Mouse (Mus musculus) CH12.LX (cell line): ENCODE data around the gene Ppp1r1c. TPM values are rescaled to one million over a fixed set of nuclear protein-coding genes. Genes with fewer than 3 reads are reported as not detected.
A peak's percentile ranks its signal among the peaks of the same experiment; 100 is the strongest.

Experiments
- DNase-seq: peaks from one replicate; pipeline ENCODE4 v3.0.0-alpha.2; 2013; ENCODE audit errors: extremely low read depth
- H3K27ac ChIP-seq: 2 replicates; pipeline ENCODE4 v1.5.1; 2012; ENCODE audit warnings: low read depth, mild to moderate bottlenecking, control low read depth, moderate library complexity; ENCODE audit not compliant: insufficient read depth
- H3K27me3 ChIP-seq: replicated peaks from 2 replicates; pipeline ENCODE3; 2012; ENCODE audit warnings: inconsistent platforms
- H3K36me3 ChIP-seq, 2 experiments: replicated peaks in 1 of 2; 2 replicates each; pipeline versions ENCODE3 to v1.6.1; 2012; ENCODE audit warnings: inconsistent platforms in 1 of 2, low read length in 1 of 2, mild to moderate bottlenecking in 1 of 2, mixed read lengths in 1 of 2, moderate library complexity in 1 of 2; ENCODE audit not compliant: control insufficient read depth in 1 of 2, insufficient read depth in 1 of 2
- H3K4me1 ChIP-seq, 2 experiments: 2 replicates each; pipeline ENCODE4 v1.6.1; 2012; ENCODE audit warnings: inconsistent platforms in 1 of 2, moderate library complexity in 1 of 2; ENCODE audit not compliant: insufficient read depth in 2 of 2, control insufficient read depth in 1 of 2
- H3K4me2 ChIP-seq: 2 replicates; pipeline ENCODE4 v1.6.1; 2012; ENCODE audit warnings: low read depth, mild to moderate bottlenecking, control low read depth; ENCODE audit not compliant: poor library complexity, insufficient read depth, severe bottlenecking
- H3K4me3 ChIP-seq, 3 experiments: fragments of 150-350 bp in 1 of 3; sonication (generic) in 1 of 3; replicated peaks in 1 of 3; 2 replicates each; pipeline versions ENCODE3 to v1.5.1; 2011 to 2012; ENCODE audit warnings: low read depth in 2 of 3, low read length in 2 of 3, mild to moderate bottlenecking in 2 of 3, moderate library complexity in 2 of 3, control low read depth in 1 of 3, improper control_type of control experiment in 1 of 3, inconsistent platforms in 1 of 3, mixed read lengths in 1 of 3; ENCODE audit not compliant: poor library complexity in 1 of 3
- H3K79me2 ChIP-seq: replicated peaks from 2 replicates; pipeline ENCODE4 v1.6.1; 2012; ENCODE audit warnings: mild to moderate bottlenecking, moderate library complexity; ENCODE audit not compliant: control insufficient read depth, poor library complexity, insufficient read depth, severe bottlenecking; ENCODE audit errors: extremely low read depth
- H3K9ac ChIP-seq: 2 replicates; pipeline ENCODE4 v1.6.1; 2012; ENCODE audit warnings: low read depth, mild to moderate bottlenecking, control low read depth, moderate library complexity; ENCODE audit not compliant: insufficient read depth
- H3K9me3 ChIP-seq: replicated peaks from 2 replicates; pipeline ENCODE3; 2012; ENCODE audit warnings: low read length, inconsistent platforms, mixed read lengths
- CTCF ChIP-seq, 2 experiments: IDR thresholded peaks in 1 of 2; conservative IDR thresholded peaks in 1 of 2; 2 replicates each; pipeline ENCODE4 v1.5.1; 2011 to 2012; ENCODE audit warnings: low read depth in 2 of 2, low read length in 2 of 2, improper control_type of control experiment in 1 of 2, inconsistent platforms in 1 of 2, mild to moderate bottlenecking in 1 of 2, moderate library complexity in 1 of 2
- E2F4 ChIP-seq: IDR thresholded peaks from 2 replicates; pipeline ENCODE4 v1.6.1; 2011; ENCODE audit warnings: low read depth, low read length, improper control_type of control experiment; ENCODE audit not compliant: insufficient replicate concordance
- ELF1 ChIP-seq: IDR thresholded peaks from 2 replicates; pipeline ENCODE4 v1.6.1; 2014; ENCODE audit warnings: low read depth, mild to moderate bottlenecking, inconsistent platforms, low read length, improper control_type of control experiment
- ETS1 ChIP-seq: conservative IDR thresholded peaks from 2 replicates; pipeline ENCODE4 v1.6.1; 2012; ENCODE audit warnings: low read depth, mild to moderate bottlenecking, inconsistent platforms, low read length, improper control_type of control experiment, moderate library complexity
- IRF4 ChIP-seq: IDR thresholded peaks from 2 replicates; pipeline ENCODE4 v1.6.1; 2014; ENCODE audit warnings: low read depth, mild to moderate bottlenecking, inconsistent platforms, low read length, improper control_type of control experiment
- JUN ChIP-seq: IDR thresholded peaks from 2 replicates; pipeline ENCODE4 v1.6.1; 2011; ENCODE audit warnings: low read depth, mild to moderate bottlenecking, low read length, improper control_type of control experiment, moderate library complexity; ENCODE audit not compliant: insufficient read depth
- JUND ChIP-seq: conservative IDR thresholded peaks from 2 replicates; pipeline ENCODE4 v1.6.1; 2011; ENCODE audit warnings: low read depth, low read length, improper control_type of control experiment
- MAFK ChIP-seq: IDR thresholded peaks from 2 replicates; pipeline ENCODE4 v1.6.1; 2011; ENCODE audit warnings: low read length, improper control_type of control experiment; ENCODE audit not compliant: insufficient replicate concordance
- MAX ChIP-seq: IDR thresholded peaks from 2 replicates; pipeline ENCODE4 v1.6.1; 2011; ENCODE audit warnings: low read length, improper control_type of control experiment
- MAZ ChIP-seq: IDR thresholded peaks from 2 replicates; pipeline ENCODE4 v1.6.1; 2012; ENCODE audit warnings: low read depth, mild to moderate bottlenecking, inconsistent platforms, low read length, improper control_type of control experiment, moderate library complexity
- NELFE ChIP-seq: IDR thresholded peaks from 2 replicates; pipeline ENCODE4 v1.6.1; 2011; ENCODE audit warnings: low read depth, low read length, improper control_type of control experiment
- PAX5 ChIP-seq: IDR thresholded peaks from 2 replicates; pipeline ENCODE4 v1.6.1; 2012; ENCODE audit warnings: low read length, inconsistent platforms, mixed read lengths
- POLR2A ChIP-seq: IDR thresholded peaks from 2 replicates; pipeline ENCODE4 v1.6.1; 2011; ENCODE audit warnings: low read depth, mild to moderate bottlenecking, improper control_type of control experiment, low read length
- POLR2AphosphoS2 ChIP-seq: IDR thresholded peaks from 2 replicates; pipeline ENCODE4 v1.6.1; 2011; ENCODE audit warnings: low read depth, low read length, improper control_type of control experiment
- RAD21 ChIP-seq: IDR thresholded peaks from 2 replicates; pipeline ENCODE4 v1.6.1; 2011; ENCODE audit warnings: low read depth, mild to moderate bottlenecking, low read length, improper control_type of control experiment, moderate library complexity
- SMC3 ChIP-seq: IDR thresholded peaks from 2 replicates; pipeline ENCODE4 v1.6.1; 2011; ENCODE audit warnings: low read depth, low read length, improper control_type of control experiment
- TBP ChIP-seq: conservative IDR thresholded peaks from 2 replicates; pipeline ENCODE4 v1.6.1; 2011; ENCODE audit warnings: low read depth, low read length, improper control_type of control experiment
- TCF12 ChIP-seq: IDR thresholded peaks from 2 replicates; pipeline ENCODE4 v1.6.1; 2014; ENCODE audit warnings: low read depth, mild to moderate bottlenecking, inconsistent platforms, low read length, improper control_type of control experiment
- ZC3H11A ChIP-seq: IDR thresholded peaks from 2 replicates; pipeline ENCODE4 v1.6.1; 2012; ENCODE audit warnings: low read depth, mild to moderate bottlenecking, inconsistent platforms, low read length, improper control_type of control experiment
- ZKSCAN1 ChIP-seq: IDR thresholded peaks from 2 replicates; pipeline ENCODE4 v1.6.1; 2012; ENCODE audit warnings: low read depth, inconsistent platforms, low read length, improper control_type of control experiment, borderline replicate concordance
- ZNF384 ChIP-seq: IDR thresholded peaks from 2 replicates; pipeline ENCODE4 v1.6.1; 2012; ENCODE audit warnings: low read depth, low read length, improper control_type of control experiment, inconsistent platforms
- dilution Hi-C: fragments of 300-500 bp; cut with MboI; formaldehyde crosslinking; loops from 2 replicates; pipeline ENCODE4 v1.14.3; 2020; ENCODE audit warnings: low sequenced_read_pairs; ENCODE audit not compliant: extremely low pct_unique_long_range_greater_than_20kb, extremely low pct_ligation_motif_present
- in situ Hi-C: fragments of 300-500 bp; cut with MboI; formaldehyde crosslinking; loops from 3 replicates; pipeline ENCODE4 v1.14.3; 2019; ENCODE audit warnings: low sequenced_read_pairs, low pct_ligation_motif_present, low pct_unique_long_range_greater_than_20kb, mixed read lengths
- polyA plus RNA-seq: library from polyadenylated mRNA; unstranded; fragments of >175 nt; gene quantifications from 2 replicates; pipeline ENCODE4 v1.2.1, GENCODE M21; 2012; ENCODE audit warnings: low read depth; ENCODE audit not compliant: insufficient read length
- total RNA-seq, 2 experiments: library from RNA; depleted of rRNA; stranded (reverse); fragments of 300-350 nt in 1 of 2; fragments of >200 nt in 1 of 2; gene quantifications; 2 replicates each; pipeline ENCODE4 v1.2.3; 2012 to 2014

Ppp1r1c gene
- total and polyA plus RNA-seq, 3 experiments = not detected

DNA sequence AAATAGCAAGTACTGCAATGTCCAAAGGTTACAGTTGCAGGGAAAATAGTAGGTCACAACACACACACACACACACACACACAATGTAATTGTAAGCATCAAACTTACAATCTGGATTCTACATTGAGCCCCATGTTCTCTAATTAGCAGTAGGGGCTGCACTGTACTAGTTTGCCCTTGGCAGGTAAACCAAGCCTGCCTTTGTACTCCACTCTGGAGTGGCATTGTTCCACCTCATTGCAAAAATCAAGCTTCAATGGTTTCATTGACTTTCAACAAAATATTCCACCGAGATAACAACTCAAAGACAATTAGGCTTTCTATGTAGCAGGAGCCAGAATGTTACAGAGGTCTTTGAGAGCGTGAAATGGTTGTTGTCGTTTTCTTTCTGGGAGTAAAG, 62.7 kb downstream of the Ppp1r1c start:
- Histone ChIP-seq H3K79me2 (no peaks in the 10 kb centered on the region), H3K36me3 (no peaks in the 10 kb centered on the region), H3K27ac (no peak overlapping the region), H3K27me3 (no peaks in the 10 kb centered on the region), H3K9me3 (no peaks in the 10 kb centered on the region), H3K4me2 (no peak overlapping the region), H3K4me3 (no peak overlapping the region), H3K9ac (no peak overlapping the region), H3K4me1 (peaks cover 0 to 4% of the 10 kb centered on the region in 2 experiments; a peak in 2 of 4 replicates)
- dilution Hi-C loops (no loop called here), in situ Hi-C loops (loop anchor here (10.0 to 25.0 kb wide), 3 partner anchors 266 to 833 kb away; no protein-coding TSS in a partner anchor)
- no peak for DNase-seq
- TF ChIP-seq TCF12 = no peak
- no peak for TF ChIP-seq ELF1
- TF ChIP-seq JUN = no peak
- TF ChIP-seq ZNF384 = no peak
- no peak for TF ChIP-seq POLR2AphosphoS2
- TF ChIP-seq ZC3H11A = no peak
- TF ChIP-seq JUND = no peak
- TF ChIP-seq MAX = no peak
- TF ChIP-seq ZKSCAN1 = no peak
- TF ChIP-seq POLR2A = no peak

DNA sequence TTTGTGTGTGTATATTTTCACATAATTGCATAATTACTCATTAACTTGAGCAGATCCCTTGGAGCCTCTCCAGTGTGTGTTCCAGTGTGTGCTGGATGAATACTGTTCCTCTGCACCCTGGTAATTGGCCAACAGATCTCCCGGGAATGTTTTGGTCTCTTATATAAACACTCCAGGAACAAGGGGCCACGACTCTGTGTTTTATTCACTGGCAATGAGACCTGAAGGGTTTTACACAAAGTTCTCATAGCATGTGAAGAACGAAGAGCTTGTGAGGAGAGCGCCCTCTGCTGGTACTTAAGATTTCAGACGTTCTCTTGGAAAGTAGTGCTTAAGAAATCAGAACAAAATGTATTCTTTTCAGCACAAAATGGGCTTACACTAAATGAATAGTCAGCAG, 66.8 kb downstream of the Ppp1r1c start:
- Histone ChIP-seq H3K4me1 (no peaks in the 10 kb centered on the region; a peak in 2 of 4 replicates), H3K36me3 (no peaks in the 10 kb centered on the region), H3K27me3 (no peaks in the 10 kb centered on the region), H3K9ac (no peak overlapping the region), H3K27ac (no peak overlapping the region), H3K4me3 (no peak overlapping the region), H3K79me2 (no peaks in the 10 kb centered on the region), H3K9me3 (no peaks in the 10 kb centered on the region), H3K4me2 (no peak overlapping the region)
- TF ChIP-seq ETS1 = no peak
- TF ChIP-seq MAX = no peak
- no peak for TF ChIP-seq TBP
- TF ChIP-seq ELF1 = no peak
- peak; percentile 89 for TF ChIP-seq SMC3
- TF ChIP-seq NELFE = no peak
- TF ChIP-seq MAZ = no peak
- peak; percentile 70 for TF ChIP-seq ZC3H11A
- TF ChIP-seq RAD21 = peak; percentile 89
- no peak for TF ChIP-seq JUN
- TF ChIP-seq MAFK = no peak
- peak; percentile 72 to 88 for TF ChIP-seq CTCF (conservative IDR thresholded peaks at IDR 0.05 in 1 of 2, IDR thresholded peaks at IDR 0.05 in 1 of 2; ENCODE audit: low read depth in 2 of 2, low read length in 2 of 2)
- no peak for TF ChIP-seq IRF4
- no peak for TF ChIP-seq E2F4
- no peak for TF ChIP-seq PAX5
- no peak for TF ChIP-seq ZKSCAN1
- peak; percentile 82 for DNase-seq
- dilution Hi-C loops (no loop called here), in situ Hi-C loops (loop anchor here (10.0 to 25.0 kb wide), 3 partner anchors 270 to 837 kb away; no protein-coding TSS in a partner anchor)
